Mouse (Mus musculus) T-cell, adult 2 months (primary cell): ENCODE results near the gene Casc3.

Experiments
- DNase-seq: peaks from one replicate; pipeline ENCODE4 v3.0.0; 2022; ENCODE audit warnings: low spot score

The Casc3 gene

GRCm38 (mm10) chr11:98773635-98774295, 30.9 kb upstream of the Casc3 start:
- DNase-seq, result peak; percentile 97

GRCm38 (mm10) chr11:98774582-98775347, 29.9 kb upstream of the Casc3 start, which contains the start of gene Nr1d1:
TSS of gene Nr1d1 (minus strand) at chr11:98775333.
- no peak for DNase-seq

GRCm38 (mm10) chr11:98775348-98776051, 29.2 kb upstream of the Casc3 start:
- peak; percentile 80 for DNase-seq

DNA sequence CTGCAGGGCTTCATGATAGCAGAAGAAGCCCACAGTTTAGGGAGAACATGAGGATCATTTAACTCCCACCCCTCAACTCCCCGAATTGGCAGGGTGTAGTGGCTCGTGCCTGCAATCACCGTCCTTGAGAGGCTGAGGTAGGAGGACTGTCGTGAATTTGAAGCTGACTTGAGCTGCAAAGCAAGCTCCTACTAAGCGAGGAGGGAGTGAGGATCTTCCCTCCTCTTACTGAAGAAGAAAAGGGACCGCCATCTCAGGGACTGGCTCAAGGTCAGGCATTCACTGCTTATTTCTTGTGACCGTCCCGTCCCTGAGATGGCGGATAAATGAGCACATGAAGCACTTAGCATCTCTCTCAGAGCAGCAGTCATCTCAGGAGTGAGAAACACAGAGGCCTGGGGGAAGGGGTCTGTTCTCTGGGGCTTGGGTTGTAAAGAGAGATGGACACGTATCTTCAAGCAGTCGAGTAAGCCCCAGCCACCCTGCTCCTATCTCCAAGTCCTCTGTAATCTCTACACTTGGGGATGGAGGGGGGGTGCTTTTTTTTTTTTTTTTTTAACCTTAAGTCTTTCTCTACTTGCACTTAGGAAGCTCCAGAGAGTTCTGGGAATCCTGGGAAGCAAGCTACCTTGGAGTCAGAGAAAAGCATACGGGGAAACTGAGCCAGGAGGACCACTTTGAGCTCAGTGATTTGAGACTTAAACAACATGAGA, 28.5 kb upstream of the Casc3 start:
- no peak for DNase-seq

DNA sequence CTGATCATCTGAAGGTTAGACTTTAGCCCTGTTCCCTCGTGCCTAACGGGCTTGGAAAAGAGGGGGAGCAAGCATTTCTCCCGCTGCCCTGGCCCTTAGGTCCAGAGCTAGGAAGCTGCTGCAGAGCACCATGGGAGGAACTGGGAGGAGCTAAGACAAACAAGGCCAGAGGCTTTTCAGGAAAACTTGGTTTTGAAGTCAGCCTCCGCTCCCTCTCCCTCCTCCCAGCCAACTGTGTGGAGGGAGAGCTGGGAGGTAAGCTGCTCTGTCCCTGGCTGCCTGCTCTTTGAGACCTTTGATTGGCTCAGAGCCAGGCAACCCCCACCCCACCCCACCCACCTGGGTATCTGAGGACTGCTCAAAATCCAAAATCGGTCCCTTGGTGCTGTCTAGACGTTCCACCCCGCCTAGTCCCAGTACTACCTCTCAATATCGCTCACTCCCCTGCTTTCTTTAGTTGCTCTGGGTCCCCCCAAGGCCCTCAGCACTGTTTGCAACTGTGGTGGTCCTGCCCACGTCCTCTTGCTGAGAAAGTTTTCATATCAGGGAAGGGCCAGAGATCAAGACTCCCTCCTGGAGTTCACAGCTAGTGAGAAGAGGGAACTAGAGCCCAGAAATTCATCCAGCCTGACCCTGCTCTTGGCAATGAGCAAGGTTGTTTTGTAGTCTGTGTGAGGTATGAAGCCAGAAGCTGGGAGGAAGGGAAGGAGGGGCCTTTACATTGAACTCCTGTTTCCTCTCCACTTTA, 27.7 kb upstream of the Casc3 start:
- DNase-seq, result no peak

DNA sequence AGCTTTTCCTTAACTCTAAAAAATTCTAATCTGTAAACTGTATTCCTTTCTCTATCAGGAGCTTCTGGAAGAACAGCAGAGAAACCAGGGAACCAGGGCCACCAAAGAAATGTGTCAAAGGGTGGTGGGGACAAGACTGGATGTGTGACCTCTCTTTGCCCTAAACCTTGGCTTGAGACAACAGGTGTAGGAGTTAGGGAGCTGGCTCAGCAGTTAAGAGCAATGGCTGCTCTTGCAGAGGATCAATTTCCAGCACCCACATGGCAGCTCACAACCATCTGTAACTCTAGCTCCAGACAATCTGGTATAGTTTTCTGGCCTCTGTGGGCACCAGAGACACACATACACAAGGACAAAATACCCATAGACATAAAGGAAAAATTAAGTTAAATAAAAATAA, 26.8 kb upstream of the Casc3 start:
- no peak for DNase-seq

DNA sequence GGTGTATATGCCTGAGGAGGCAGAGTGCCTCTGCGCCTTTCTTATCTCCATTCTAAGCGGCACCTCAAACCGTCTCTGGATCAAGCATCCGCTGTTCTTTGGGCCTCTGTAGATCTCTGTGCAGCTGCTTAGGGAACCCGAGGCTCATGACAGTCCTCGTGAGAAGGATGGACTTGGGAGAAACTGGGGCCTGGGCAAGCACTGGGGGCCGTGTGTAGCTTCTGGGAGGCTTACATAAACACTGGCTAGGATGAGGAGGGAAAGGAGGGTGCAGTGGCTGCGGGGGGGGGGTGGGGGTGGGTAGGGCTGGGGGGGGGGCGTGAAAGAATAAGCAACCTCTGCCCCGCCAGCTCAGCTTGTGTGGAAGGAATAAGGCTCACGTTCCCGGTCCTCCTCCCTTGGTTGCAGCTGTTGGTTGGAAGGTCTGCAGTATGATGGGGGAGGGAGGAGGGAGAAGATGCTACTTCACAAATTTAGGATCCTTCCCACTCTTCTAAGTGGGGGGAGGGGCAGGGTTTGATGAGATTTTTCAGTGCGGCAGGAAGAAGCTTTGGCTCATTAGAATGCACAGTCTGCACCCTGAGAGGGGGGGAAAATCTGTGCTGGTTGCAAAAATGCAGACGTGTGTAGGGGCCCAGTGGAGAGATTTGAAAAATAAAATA, 22.7 kb upstream of the Casc3 start:
- DNase-seq, result no peak

GRCm38 (mm10) chr11:98782651-98783235, 22.0 kb upstream of the Casc3 start:
- DNase-seq, result peak; percentile 45

GRCm38 (mm10) chr11:98783236-98783696, 21.4 kb upstream of the Casc3 start:
- peak; percentile 88 for DNase-seq

DNA sequence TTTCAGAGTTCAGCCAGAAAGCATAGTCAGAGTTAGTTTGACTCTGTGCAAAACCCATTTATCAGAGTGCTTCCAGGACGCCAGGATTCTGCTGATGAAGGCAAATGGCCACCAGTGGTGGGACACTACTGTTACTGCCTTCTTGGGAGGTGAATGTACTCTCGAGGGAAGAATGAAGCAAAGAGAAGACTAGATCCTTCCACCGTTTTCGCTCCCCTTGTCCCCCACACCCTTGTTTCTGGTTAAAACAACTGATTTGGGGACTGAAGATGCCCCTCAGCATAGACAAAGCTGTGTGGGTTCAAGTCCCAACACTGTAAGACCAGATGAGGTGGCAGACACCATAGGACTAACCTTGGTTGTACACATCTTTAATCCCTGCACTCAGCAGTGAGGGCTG, 20.6 kb upstream of the Casc3 start:
- no peak for DNase-seq

GRCm38 (mm10) chr11:98785214-98785613, 19.5 kb upstream of the Casc3 start:
- no peak for DNase-seq

DNA sequence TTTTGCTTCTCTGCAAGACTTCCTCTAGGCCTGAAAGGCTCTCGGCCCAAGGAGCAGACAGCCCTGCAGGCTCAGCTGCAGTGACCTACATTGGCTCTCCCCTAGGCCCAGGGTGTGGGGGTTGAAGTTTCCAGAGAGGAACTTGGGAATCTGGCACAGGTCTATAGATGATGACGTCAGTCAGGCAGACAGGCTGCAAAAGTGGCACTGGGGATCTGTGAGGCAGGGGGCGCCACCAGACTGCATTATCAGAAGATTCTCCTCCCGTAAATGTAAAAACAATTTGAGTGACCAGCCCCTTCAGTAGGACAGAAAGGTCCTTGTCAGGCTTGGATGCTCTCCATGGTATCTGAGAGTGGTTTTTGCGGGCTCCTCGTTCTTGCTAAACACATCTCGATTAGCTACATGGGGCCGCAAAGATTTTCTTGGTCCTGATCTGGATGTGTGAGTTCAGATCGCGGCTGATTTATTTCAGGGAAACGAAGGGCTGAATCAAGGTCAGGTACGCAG, 18.9 kb upstream of the Casc3 start:
- DNase-seq, result peak; percentile 53

- DNase-seq, result peak; percentile 88
These were observed 18.1 kb upstream of the Casc3 start for GRCm38 (mm10) chr11:98786359-98787214.

GRCm38 (mm10) chr11:98787229-98787628, 17.5 kb upstream of the Casc3 start:
- DNase-seq, result no peak

- DNase-seq, result no peak
These were observed 17.0 kb upstream of the Casc3 start for GRCm38 (mm10) chr11:98787691-98788090.

- no peak for DNase-seq
These were observed 16.6 kb upstream of the Casc3 start for GRCm38 (mm10) chr11:98788139-98788538.

- DNase-seq, result peak; percentile 93
These were observed 16.0 kb upstream of the Casc3 start for GRCm38 (mm10) chr11:98788550-98789218.

- DNase-seq, result no peak
These were observed 15.4 kb upstream of the Casc3 start for GRCm38 (mm10) chr11:98789219-98789807.
